Mouse (Mus musculus): ENCODE measurements around the gene Mup1. TPM values are rescaled to one million over a fixed set of nuclear protein-coding genes. Genes with fewer than 3 reads are reported as not detected.
"Not testable (repeated sequence)": the region's sequence is repeated elsewhere in the genome, so short reads cannot be mapped to it uniquely, and the experiment has no call there.

Mup1 gene
- polyA plus RNA-seq (2014; fragmentation: Nextera tagmentation; extraction: Ambion mirVana), result 1.3 TPM in 1 of 2 replicates, not detected in the other

GRCm38 (mm10) chr4:60501860-60502259, at the start of gene Mup1:
Mup1 (minus strand) TSS chr4:60501960.
- not testable (repeated sequence) for H3K4me1 ChIP-seq (ENCODE audit: control insufficient read depth, insufficient read depth, low read length); H3K27ac ChIP-seq (ENCODE audit: low read depth, low read length); H3K36me3 ChIP-seq (ENCODE audit: control insufficient read depth, insufficient read depth, low read length); H3K4me2 ChIP-seq (ENCODE audit: low read depth); DNase-seq (ENCODE audit: low spot score); H3K4me3 ChIP-seq (ENCODE audit: low read depth, low read length); H3K9ac ChIP-seq (ENCODE audit: low read length); H3K27me3 ChIP-seq (ENCODE audit: control insufficient read depth, insufficient read depth, low read length); H3K9me3 ChIP-seq (ENCODE audit: control insufficient read depth, low read length); ATAC-seq (ENCODE audit: insufficient read depth, low FRiP score, low TSS enrichment)
- WGBS, result 87% methylated on average over 2 of the region's 4 CpGs

Other genes with a start within 250 kb of the Mup1 start
- 3.1 and 9.9 TPM in 2 replicates for gene Mup9, start 80.0 kb downstream of the Mup1 start, polyA plus RNA-seq (2014; fragmentation: Nextera tagmentation; extraction: Ambion mirVana)
- gene Mup10, start 80.2 kb upstream of the Mup1 start, polyA plus RNA-seq (2014; fragmentation: Nextera tagmentation; extraction: Ambion mirVana), result 3.4 and 4.8 TPM in 2 replicates
- 0.43 and 1.6 TPM in 2 replicates for gene Mup11, start 160.5 kb upstream of the Mup1 start, polyA plus RNA-seq (2014; fragmentation: Nextera tagmentation; extraction: Ambion mirVana)
- gene Mup12, start 239.4 kb upstream of the Mup1 start, polyA plus RNA-seq (2014; fragmentation: Nextera tagmentation; extraction: Ambion mirVana), result not detected in 2 replicates